ENCODE assay signal across 28 mouse cellular contexts in the genomic region with DNA sequence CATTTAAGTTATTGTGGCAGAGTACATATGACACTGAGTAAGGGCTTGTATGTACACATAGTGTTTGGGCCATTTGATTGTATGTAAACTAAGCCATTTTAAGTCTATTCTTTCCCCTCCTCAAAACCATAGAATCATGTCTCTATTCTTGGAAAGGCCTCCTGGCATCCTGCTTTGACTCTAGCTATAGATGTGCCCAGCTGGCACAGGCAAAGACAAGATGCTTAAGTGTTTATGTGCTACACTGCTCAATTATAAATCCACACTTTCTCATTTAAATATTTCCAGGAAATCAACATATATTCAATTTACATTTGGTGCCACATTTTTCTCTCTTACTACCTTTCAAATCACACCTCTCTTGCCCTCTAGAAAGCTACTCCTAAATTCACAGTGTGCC.
"Had no signal": no experiment of that assay in that cellular context is flagged by ENCODE, and none has a peak within 500 bp of the region (broad histone marks: within the 10 kb centered on the region; RNA-seq: fewer than 3 reads in every experiment).

No protein-coding gene starts in this region.

- ATAC-seq: hindbrain, embryonic 16.5 days; inflammation-experienced regulatory T-cells, adult 6 months; intestine, embryonic 15.5 days; intestine, postnatal 0 days; liver, postnatal 0 days had no signal

- H3K27me3 ChIP-seq: heart, embryonic 12.5 days; hindbrain, embryonic 12.5 days; intestine, embryonic 15.5 days; limb, embryonic 12.5 days; liver, embryonic 13.5 days; liver, embryonic 15.5 days had no signal

- H3K27ac ChIP-seq: heart, embryonic 10.5 days; hindbrain, embryonic 10.5 days; hindbrain, embryonic 12.5 days; hindbrain, embryonic 14.5 days; intestine, embryonic 15.5 days; layer of hippocampus, adult 2 months; left cerebral cortex, adult 2 months; limb, embryonic 10.5 days; limb, embryonic 12.5 days; liver, embryonic 13.5 days; liver, embryonic 15.5 days had no signal

- H3K4me3 ChIP-seq: heart, embryonic 10.5 days; heart, embryonic 12.5 days; hindbrain, embryonic 10.5 days; hindbrain, embryonic 12.5 days; intestine, embryonic 15.5 days; layer of hippocampus, adult 2 months; left cerebral cortex, adult 2 months; limb, embryonic 10.5 days; limb, embryonic 12.5 days; liver, embryonic 13.5 days; liver, embryonic 15.5 days had no signal

- H3K9ac ChIP-seq: heart, embryonic 12.5 days; hindbrain, embryonic 12.5 days; hindbrain, embryonic 14.5 days; intestine, embryonic 15.5 days; limb, embryonic 12.5 days; liver, embryonic 13.5 days; liver, embryonic 15.5 days; liver, postnatal 0 days had no signal

- H3K9me3 ChIP-seq: heart, embryonic 10.5 days; heart, embryonic 12.5 days; hindbrain, embryonic 10.5 days; hindbrain, embryonic 12.5 days; intestine, embryonic 15.5 days; limb, embryonic 10.5 days; limb, embryonic 12.5 days; liver, embryonic 13.5 days; liver, embryonic 15.5 days had no signal

- H3K4me2 ChIP-seq: heart, embryonic 12.5 days; hindbrain, embryonic 12.5 days; hindbrain, embryonic 14.5 days; intestine, embryonic 15.5 days; limb, embryonic 12.5 days; liver, embryonic 11.5 days; liver, embryonic 13.5 days; liver, embryonic 15.5 days had no signal

- H3K36me3 ChIP-seq: heart, embryonic 10.5 days; heart, embryonic 12.5 days; hindbrain, embryonic 10.5 days; hindbrain, embryonic 12.5 days; intestine, embryonic 15.5 days; limb, embryonic 10.5 days; limb, embryonic 12.5 days; liver, embryonic 13.5 days; liver, embryonic 15.5 days had no signal

- H3K4me1 ChIP-seq: heart, embryonic 10.5 days; intestine, embryonic 15.5 days; liver, embryonic 13.5 days; liver, embryonic 15.5 days had no signal

- DNase-seq: gastrocnemius, postnatal 10 days; gastrocnemius, postnatal 25 days; heart, adult 18-20 months; heart, postnatal 10 days; heart, postnatal 4 days; kidney, adult 18-20 months; kidney, adult 8-10 months; kidney, postnatal 10 days; kidney, postnatal 25 days; kidney, postnatal 4 days; liver; liver, embryonic 13.5 days; liver, postnatal 0 days had no signal
